In the genomic region with DNA sequence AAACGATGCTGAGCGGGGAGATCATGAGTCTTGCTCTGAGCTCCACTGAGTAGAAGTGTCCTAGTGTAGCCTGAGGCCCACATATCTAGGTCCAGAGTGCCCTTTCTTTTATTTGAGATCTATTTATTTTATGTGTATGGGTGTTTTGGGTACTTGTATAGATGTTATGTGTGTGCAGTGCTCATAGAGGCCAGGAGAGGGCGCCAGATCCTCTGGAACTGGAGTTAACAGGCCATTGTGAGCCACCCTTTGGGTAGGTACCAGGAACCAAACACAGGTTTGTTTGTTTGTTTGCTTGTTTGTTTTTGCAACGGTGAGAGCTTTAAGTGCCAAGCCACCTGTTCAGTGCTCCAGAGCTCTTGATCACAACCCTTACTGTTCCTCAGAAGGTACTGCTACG, we compare ENCODE assay signal across 8 mouse cellular contexts.
DNase-seq lines count a peak whose midpoint lies in the region; TF ChIP-seq lines count a peak whose summit lies in the region.

No protein-coding gene starts in this region.

- H3K4me1 ChIP-seq in E14TG2a.4 (replicated peaks; ENCODE audit: low read depth, low read length): peaks cover 4% of the 10 kb centered on the region; the same call in 1 of the 2 replicates

- TF ChIP-seq CTCF in E14TG2a.4 (conservative IDR thresholded peaks at IDR 0.05; ENCODE audit: low read length): peak; percentile 84

- no peak overlapping the region for H3K4me3 ChIP-seq in E14TG2a.4 (replicated peaks; ENCODE audit: low read length)

- H3K9me3 ChIP-seq in E14TG2a.4 (ENCODE audit: low read length): peaks cover 17% of the 10 kb centered on the region

- peak; percentile 68 for DNase-seq in embryo, embryonic 10 days (ENCODE audit: low spot score)
- no peak for DNase-seq in embryo, embryonic 9.5 days (ENCODE audit: extremely low spot score)
- peak; percentile 41 to 55 for DNase-seq in layer of hippocampus, postnatal 10 days (ENCODE audit: low spot score in 2 of 2)
- no peak for DNase-seq in layer of hippocampus, adult 9-10 months (ENCODE audit: low spot score)
- DNase-seq in embryo, embryonic 10.5 days (ENCODE audit: low spot score): peak; percentile 68
- DNase-seq in spleen, postnatal 4 days (ENCODE audit: low spot score in 2 of 2): no peak
- DNase-seq in left cerebral cortex, adult 18-20 months (ENCODE audit: low spot score in 2 of 2): no peak

- H3K36me3 ChIP-seq in E14TG2a.4 (ENCODE audit: insufficient read depth, low read length): no peaks in the 10 kb centered on the region

- no peaks in the 10 kb centered on the region for H3K27me3 ChIP-seq in E14TG2a.4 (ENCODE audit: insufficient read depth, low read length)

Comparison
In these comparisons a context has a peak if more than half of its experiments do, and no peak if none do; other contexts are left out.
1. DNase-seq: peak in embryo, embryonic 10 days (single experiment), layer of hippocampus, postnatal 10 days (2 of 2) and embryo, embryonic 10.5 days (single experiment); none in embryo, embryonic 9.5 days (single experiment), layer of hippocampus, adult 9-10 months (single experiment), spleen, postnatal 4 days (0 of 2) and left cerebral cortex, adult 18-20 months (0 of 2).